Mouse (Mus musculus): ENCODE measurements around the gene Impg1. TPM values are rescaled to one million over a fixed set of nuclear protein-coding genes. Genes with fewer than 3 reads are reported as not detected.

Impg1 gene
- total RNA-seq, 2 experiments from 2014 or later = not detected

GRCm38 (mm10) chr9:80280724-80281123 lies 184.6 kb downstream of the Impg1 start:
- DNase-seq = no peak

- DNase-seq = no peak
Observed at GRCm38 (mm10) chr9:80277770-80278169, 187.5 kb downstream of the Impg1 start.

- no peak for DNase-seq
Observed at GRCm38 (mm10) chr9:80277157-80277556, 188.1 kb downstream of the Impg1 start.

GRCm38 (mm10) chr9:80275772-80276134 lies 189.5 kb downstream of the Impg1 start:
- no peak for DNase-seq

GRCm38 (mm10) chr9:80275053-80275771 lies 190.1 kb downstream of the Impg1 start:
- DNase-seq = no peak

- DNase-seq = no peak
Observed at GRCm38 (mm10) chr9:80272951-80273350, 192.3 kb downstream of the Impg1 start.

GRCm38 (mm10) chr9:80269596-80269995 lies 195.7 kb downstream of the Impg1 start:
- no peak for DNase-seq

- DNase-seq = no peak
Observed at GRCm38 (mm10) chr9:80266507-80266906, 198.8 kb downstream of the Impg1 start.

- no peak for DNase-seq
Observed at GRCm38 (mm10) chr9:80266086-80266485, 199.2 kb downstream of the Impg1 start.
